Mouse (Mus musculus) limb, embryonic 11.5 days (tissue): ENCODE results near the gene Tshz3. TPM values are rescaled to one million over a fixed set of nuclear protein-coding genes. Genes with fewer than 3 reads are reported as not detected.

Experiments used
- ATAC-seq: fragments of 200-750 bp; cut with Nextera tagmentation; 2 replicates; pipeline ENCODE4 v1.8.0; 2017; ENCODE audit warnings: low read depth; ENCODE audit not compliant: insufficient number of reproducible peaks, low FRiP score, low TSS enrichment
- DNase-seq: peaks from one replicate; pipeline ENCODE4 v3.0.0-alpha.2; 2015; ENCODE audit warnings: low spot score
- H3K27ac ChIP-seq: fragments of 300-500 bp; sonication (generic); replicated peaks from 2 replicates; pipeline ENCODE4 v1.5.1; 2014; ENCODE audit warnings: low read depth, mild to moderate bottlenecking, low read length
- H3K27me3 ChIP-seq: fragments of 300-500 bp; sonication (generic); 2 replicates; pipeline ENCODE4 v1.6.1; 2014; ENCODE audit warnings: mild to moderate bottlenecking, low read length, mixed read lengths; ENCODE audit not compliant: control insufficient read depth, insufficient read depth
- H3K36me3 ChIP-seq: fragments of 300-500 bp; sonication (generic); 2 replicates; pipeline ENCODE4 v1.6.1; 2014; ENCODE audit warnings: mild to moderate bottlenecking, low read length, moderate library complexity, mixed read lengths; ENCODE audit not compliant: control insufficient read depth, insufficient read depth
- H3K4me1 ChIP-seq: fragments of 300-500 bp; sonication (generic); 2 replicates; pipeline ENCODE4 v1.6.1; 2014; ENCODE audit warnings: low read length, mixed read lengths; ENCODE audit not compliant: control insufficient read depth, insufficient read depth
- H3K4me2 ChIP-seq: fragments of 300-500 bp; sonication (generic); 2 replicates; pipeline ENCODE4 v1.6.1; 2014; ENCODE audit warnings: low read depth, mild to moderate bottlenecking, moderate library complexity; ENCODE audit not compliant: severe bottlenecking
- H3K4me3 ChIP-seq: fragments of 300-500 bp; sonication (generic); 2 replicates; pipeline ENCODE4 v1.5.1; 2014; ENCODE audit warnings: low read depth, low read length
- H3K9ac ChIP-seq: fragments of 300-500 bp; sonication (generic); 2 replicates; pipeline ENCODE4 v1.6.1; 2014; ENCODE audit warnings: mild to moderate bottlenecking, low read length
- H3K9me3 ChIP-seq: fragments of 300-500 bp; sonication (generic); 2 replicates; pipeline ENCODE4 v1.6.1; 2016; ENCODE audit warnings: low read length; ENCODE audit not compliant: control insufficient read depth
- WGBS: fragments of 180-500 bp; shearing (Covaris S2); extraction: QIAGEN DNeasy Blood & Tissue Kit; methylation state at CpG from one replicate; pipeline ENCODE4 v1.1.7; 2014; 5-methylcytosine and 5-hydroxymethylcytosine counted together
- polyA plus RNA-seq: library from polyadenylated mRNA; unstranded; fragments of >200 nt; fragmentation: Nextera tagmentation; extraction: Ambion mirVana; gene quantifications from 2 replicates; pipeline ENCODE4 v1.2.1, GENCODE M21; 2014

Tshz3 gene
- 10.9 and 11.0 TPM in 2 replicates for polyA plus RNA-seq

DNA sequence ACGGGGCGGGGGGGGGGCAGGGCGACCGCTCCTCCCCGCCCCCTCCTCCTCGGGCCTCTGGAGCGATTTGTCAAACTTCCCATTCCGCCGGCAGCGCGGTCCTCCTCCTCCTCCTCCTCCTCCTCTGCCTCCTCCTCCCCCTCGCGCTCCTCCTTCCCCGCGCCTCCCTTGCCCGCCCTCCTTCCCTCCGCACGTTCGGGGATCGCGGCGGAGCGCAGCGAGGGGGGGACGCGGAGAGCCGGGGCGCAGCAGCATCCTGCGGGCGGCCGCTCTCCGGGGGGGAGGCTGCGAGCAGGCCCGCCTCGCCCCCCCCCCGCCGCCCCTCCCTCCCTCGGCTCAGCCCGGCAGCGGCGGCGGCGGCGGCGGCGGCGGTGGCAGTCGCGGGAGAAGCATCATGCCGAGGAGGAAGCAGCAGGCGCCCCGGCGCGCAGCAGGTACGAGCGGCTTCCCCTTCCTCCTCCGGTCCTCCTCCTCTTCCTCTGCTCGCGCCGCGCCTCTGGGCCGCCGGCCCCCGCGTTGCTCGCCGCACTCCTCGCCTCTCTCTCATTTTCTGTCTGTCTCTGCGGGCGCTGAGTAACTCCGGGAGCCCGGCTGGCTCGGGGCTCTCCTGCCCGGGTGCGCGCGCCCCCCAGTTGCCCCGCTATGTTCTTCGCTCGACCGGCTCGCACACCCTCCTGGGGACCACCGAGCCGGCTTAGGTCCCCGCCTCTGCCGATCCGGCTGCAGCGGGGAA lies at the start of gene Tshz3:
Gene Tshz3, plus strand, starts transcription at position 263 of the 733 bp plus-strand sequence.
- Histone ChIP-seq H3K4me2 (peak within 1 kb of the TSS; percentile 98), H3K36me3 (no peaks in the 10 kb centered on the region), H3K27ac (peak within 1 kb of the TSS; percentile 70), H3K9ac (peak within 1 kb of the TSS; percentile 79), H3K4me3 (peak within 1 kb of the TSS; percentile 74), H3K27me3 (peaks cover 23% of the 10 kb centered on the region), H3K9me3 (no peaks in the 10 kb centered on the region), H3K4me1 (peaks cover 8% of the 10 kb centered on the region)
- DNase-seq (peak; percentile 60), ATAC-seq (peak; percentile 5; the same call in 1 of the 2 replicates)
- WGBS = under 1% methylated on average over 20 of the region's 88 CpGs

DNA sequence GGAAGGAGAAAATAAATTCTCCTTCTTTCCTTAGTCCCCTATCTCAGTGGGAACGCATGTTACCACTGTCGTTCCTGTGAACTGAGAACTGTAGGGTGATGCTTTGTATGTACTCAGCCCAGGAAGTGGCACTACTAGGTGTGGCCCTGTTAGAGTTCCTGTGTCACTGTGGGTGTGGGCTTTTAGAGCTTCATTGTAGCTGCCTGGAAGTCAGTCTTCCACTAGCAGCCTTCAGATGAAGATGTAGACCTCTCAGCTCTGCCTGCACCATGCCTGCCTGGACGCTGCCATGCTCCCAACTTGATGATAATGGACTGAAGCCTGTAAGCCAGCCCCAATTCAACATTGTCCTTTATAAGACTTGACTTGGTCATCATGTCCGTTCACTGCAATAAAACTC lies 42.0 kb upstream of the Tshz3 start:
- Histone ChIP-seq H3K4me1 (peaks cover 2% of the 10 kb centered on the region; the same call in 1 of the 2 replicates), H3K27ac (no peak overlapping the region), H3K27me3 (no peaks in the 10 kb centered on the region), H3K4me3 (no peak overlapping the region), H3K4me2 (no peak overlapping the region), H3K9me3 (no peaks in the 10 kb centered on the region), H3K9ac (no peak overlapping the region), H3K36me3 (no peaks in the 10 kb centered on the region)
- no peak for ATAC-seq
- 94% methylated on average over 4 of the region's 4 CpGs for WGBS
- no peak for DNase-seq

DNA sequence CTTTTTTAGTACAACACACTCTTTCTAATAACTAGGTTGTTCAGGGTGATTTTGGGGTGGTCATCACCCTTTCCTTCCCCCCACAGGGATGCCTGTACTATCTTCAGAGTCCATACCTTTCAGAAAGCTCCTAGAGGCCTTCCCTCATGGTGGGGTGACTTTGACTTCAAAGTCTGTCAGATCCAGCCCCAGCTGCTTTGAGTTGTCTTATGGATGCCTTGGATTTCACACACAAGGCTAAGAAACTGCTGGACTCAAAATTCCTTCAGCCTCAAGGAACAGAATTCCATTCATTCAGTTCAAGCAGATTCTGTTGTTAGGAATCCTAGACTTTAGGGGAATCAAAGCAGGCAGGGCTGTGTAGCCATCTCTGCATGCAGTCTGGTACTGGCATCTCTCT lies 41.5 kb upstream of the Tshz3 start:
- Histone ChIP-seq H3K27ac (no peak overlapping the region), H3K9me3 (no peaks in the 10 kb centered on the region), H3K4me2 (no peak overlapping the region), H3K27me3 (no peaks in the 10 kb centered on the region), H3K9ac (no peak overlapping the region), H3K4me1 (peaks cover 2% of the 10 kb centered on the region; the same call in 1 of the 2 replicates), H3K36me3 (no peaks in the 10 kb centered on the region), H3K4me3 (no peak overlapping the region)
- ATAC-seq (no peak), DNase-seq (no peak)

DNA sequence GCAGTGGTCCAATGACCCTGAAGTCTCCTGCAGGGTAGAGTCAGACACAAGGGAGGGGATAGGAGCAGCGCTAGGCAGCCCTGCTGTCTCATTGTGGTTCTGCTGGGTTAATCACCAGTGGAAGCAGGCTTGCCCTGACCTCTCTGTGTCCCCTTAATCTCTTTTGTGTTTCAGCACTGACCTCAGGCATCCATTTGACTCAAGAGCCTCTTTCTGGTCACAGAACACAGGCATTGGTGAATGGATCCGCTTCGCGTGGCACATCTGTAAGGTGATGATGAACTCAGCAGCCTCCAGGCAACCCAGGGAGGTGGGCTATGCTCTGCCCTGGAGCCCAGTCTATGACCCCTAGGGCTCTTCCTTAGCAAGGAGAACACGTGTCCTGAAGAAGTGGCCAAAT lies 39.6 kb upstream of the Tshz3 start:
- peaks cover 2% of the 10 kb centered on the region; the same call in 1 of the 2 replicates for H3K4me1 ChIP-seq
- no peak overlapping the region for H3K4me3 ChIP-seq
- no peak overlapping the region for H3K4me2 ChIP-seq
- no peaks in the 10 kb centered on the region for H3K27me3 ChIP-seq
- no peaks in the 10 kb centered on the region for H3K36me3 ChIP-seq
- DNase-seq = no peak
- no peaks in the 10 kb centered on the region for H3K9me3 ChIP-seq
- WGBS = 75% methylated on average over 5 of the region's 5 CpGs
- no peak for ATAC-seq
- H3K27ac ChIP-seq = no peak overlapping the region
- H3K9ac ChIP-seq = no peak overlapping the region

DNA sequence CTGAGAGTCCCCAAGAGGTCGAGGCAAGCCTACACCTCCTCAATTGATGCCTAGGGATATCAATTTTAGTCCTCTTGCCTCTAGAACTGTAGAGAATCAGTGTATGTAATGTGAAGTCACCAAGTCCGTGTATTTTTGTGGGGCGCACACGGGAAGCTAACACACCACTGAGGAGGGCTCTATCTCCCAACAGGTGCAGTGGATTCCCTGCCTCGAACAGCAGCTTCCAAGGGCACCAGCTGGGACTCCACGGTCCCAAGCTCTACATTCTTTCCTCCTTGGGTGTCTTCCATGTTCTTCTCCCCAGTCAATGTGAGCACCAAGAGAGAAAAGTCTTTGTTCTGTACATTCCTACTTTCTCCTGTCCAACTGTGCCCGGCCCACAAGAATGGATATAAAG lies 38.7 kb upstream of the Tshz3 start:
- Histone ChIP-seq H3K27me3 (no peaks in the 10 kb centered on the region), H3K27ac (no peak overlapping the region)
- 88% methylated on average over 7 of the region's 7 CpGs for WGBS

DNA sequence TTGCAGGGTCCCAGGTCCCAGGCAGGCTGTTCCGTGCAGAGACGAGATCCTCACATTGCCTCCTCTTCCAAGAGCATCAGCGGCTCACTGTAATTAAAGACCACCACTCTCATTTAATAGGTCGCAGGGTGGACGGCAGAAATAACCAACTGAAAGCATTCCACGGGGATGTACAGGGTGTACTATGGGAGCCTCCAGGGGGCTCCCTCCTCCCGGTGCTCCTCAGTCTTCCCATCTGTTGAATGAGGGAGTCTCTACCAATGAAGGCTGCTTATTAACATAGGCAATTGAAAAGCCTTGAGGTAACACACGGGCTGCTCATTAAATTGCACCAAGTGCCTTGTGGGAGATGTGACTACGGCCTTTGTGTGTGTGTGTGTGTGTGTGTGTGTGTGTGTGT lies 37.3 kb upstream of the Tshz3 start:
- H3K9ac ChIP-seq = no peak overlapping the region
- DNase-seq (no peak), ATAC-seq (no peak)
- 68% methylated on average over 9 of the region's 9 CpGs for WGBS
- H3K4me2 ChIP-seq = no peak overlapping the region
- no peak overlapping the region for H3K4me3 ChIP-seq
- no peaks in the 10 kb centered on the region for H3K36me3 ChIP-seq
- no peaks in the 10 kb centered on the region for H3K9me3 ChIP-seq
- H3K4me1 ChIP-seq = no peaks in the 10 kb centered on the region
- no peaks in the 10 kb centered on the region for H3K27me3 ChIP-seq
- no peak overlapping the region for H3K27ac ChIP-seq

More for the DNA sequence above, 38.7 kb upstream of the Tshz3 start:
- no peak overlapping the region for H3K9ac ChIP-seq
- ATAC-seq (no peak), DNase-seq (no peak)
- H3K9me3 ChIP-seq = no peaks in the 10 kb centered on the region
- H3K4me1 ChIP-seq = no peaks in the 10 kb centered on the region
- H3K36me3 ChIP-seq = no peaks in the 10 kb centered on the region
- no peak overlapping the region for H3K4me2 ChIP-seq
- H3K4me3 ChIP-seq = no peak overlapping the region

DNA sequence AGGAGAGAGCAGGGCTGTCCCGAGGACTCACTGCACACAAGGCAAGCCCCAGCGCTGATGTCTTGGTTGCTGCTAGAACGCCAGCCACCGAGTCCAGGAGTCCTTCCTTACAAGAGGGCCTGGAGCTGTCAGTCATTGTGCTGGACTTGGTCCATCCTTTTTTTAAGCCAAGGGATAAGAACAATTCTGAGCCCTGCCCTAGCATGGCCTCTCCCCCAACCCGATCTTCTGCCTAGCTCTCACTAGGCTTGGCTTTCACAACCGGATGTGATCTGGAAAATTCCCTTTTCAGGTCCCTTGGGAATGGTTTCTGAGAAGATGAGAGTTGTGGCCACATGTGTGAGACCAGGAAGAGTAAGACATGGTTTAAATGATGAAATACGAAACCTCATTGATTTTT lies 34.5 kb upstream of the Tshz3 start:
- no peaks in the 10 kb centered on the region for H3K27me3 ChIP-seq
- 93% methylated on average over 7 of the region's 7 CpGs for WGBS
- H3K27ac ChIP-seq = no peak overlapping the region
- H3K4me3 ChIP-seq = no peak overlapping the region
- no peaks in the 10 kb centered on the region for H3K9me3 ChIP-seq
- H3K4me2 ChIP-seq = no peak overlapping the region
- H3K4me1 ChIP-seq = no peaks in the 10 kb centered on the region
- DNase-seq (no peak), ATAC-seq (no peak)
- H3K36me3 ChIP-seq = no peaks in the 10 kb centered on the region
- H3K9ac ChIP-seq = no peak overlapping the region

DNA sequence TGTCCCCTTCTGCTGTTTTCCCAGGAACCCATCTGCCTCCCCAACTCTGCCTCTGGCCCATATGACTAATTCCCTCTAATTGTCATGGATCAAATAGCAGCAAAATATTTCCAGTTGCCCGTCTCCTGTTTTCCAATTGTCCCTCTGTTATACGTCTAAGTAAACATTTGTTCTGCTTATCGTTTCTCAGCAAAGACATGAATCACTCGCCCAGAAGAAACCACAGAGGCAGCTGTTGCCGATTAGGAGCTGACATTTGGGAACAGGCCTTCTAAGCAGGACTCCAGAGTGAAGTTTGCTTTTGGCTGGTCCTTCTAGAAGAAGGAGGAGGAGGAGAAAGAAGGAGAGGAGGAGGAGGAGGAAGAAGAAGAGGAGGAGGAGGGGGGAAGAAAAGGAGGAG lies 30.2 kb upstream of the Tshz3 start:
- no peaks in the 10 kb centered on the region for H3K36me3 ChIP-seq
- H3K4me3 ChIP-seq = no peak overlapping the region
- no peak for DNase-seq
- H3K4me2 ChIP-seq = no peak overlapping the region
- no peak overlapping the region for H3K27ac ChIP-seq
- no peak for ATAC-seq
- WGBS = 20% methylated on average over 5 of the region's 5 CpGs
- H3K9me3 ChIP-seq = no peaks in the 10 kb centered on the region
- no peak overlapping the region for H3K9ac ChIP-seq
- H3K4me1 ChIP-seq = no peaks in the 10 kb centered on the region
- no peaks in the 10 kb centered on the region for H3K27me3 ChIP-seq

DNA sequence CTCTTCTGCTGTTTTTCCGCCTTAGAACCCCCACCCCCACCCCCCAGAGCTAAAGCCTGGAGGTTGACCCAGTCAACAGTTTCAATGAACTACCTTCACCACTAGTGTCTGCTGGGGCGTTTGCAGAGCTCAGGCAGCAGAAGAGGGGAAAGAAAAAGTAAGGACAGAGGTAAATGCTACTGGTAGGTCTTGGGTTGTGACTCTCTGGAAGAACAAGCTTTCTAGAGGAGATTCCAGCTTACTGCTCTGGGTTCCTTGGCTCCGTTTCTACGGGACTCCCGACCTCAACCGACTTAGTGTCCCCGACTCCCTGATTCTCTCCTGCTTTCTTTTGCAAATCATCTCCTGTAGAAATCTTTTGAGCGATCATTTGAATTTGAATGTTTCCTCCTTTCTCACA lies 19.9 kb upstream of the Tshz3 start:
- Histone ChIP-seq H3K9me3 (no peaks in the 10 kb centered on the region), H3K27me3 (peaks cover 8% of the 10 kb centered on the region; the same call in 1 of the 2 replicates), H3K27ac (no peak overlapping the region), H3K36me3 (no peaks in the 10 kb centered on the region), H3K4me3 (no peak overlapping the region), H3K9ac (no peak overlapping the region), H3K4me2 (no peak overlapping the region), H3K4me1 (peaks cover 11% of the 10 kb centered on the region; the same call in 1 of the 2 replicates)
- WGBS = 24% methylated on average over 8 of the region's 8 CpGs
- no peak for ATAC-seq
- DNase-seq = no peak
